Mouse (Mus musculus) forebrain, embryonic 13.5 days (tissue): Measurements from ENCODE around the gene Rybp. TPM values are rescaled to one million over a fixed set of nuclear protein-coding genes. Genes with fewer than 3 reads are reported as not detected.

Experiments
- ATAC-seq: fragments of 200-750 bp; cut with Nextera tagmentation; 2 replicates; pipeline ENCODE4 v1.8.0; 2017
- H3K27ac ChIP-seq: fragments of 300-500 bp; sonication (generic); 2 replicates; pipeline ENCODE4 v1.5.1; 2015; ENCODE audit warnings: inconsistent platforms, mild to moderate bottlenecking, moderate library complexity
- H3K27me3 ChIP-seq: fragments of 300-500 bp; sonication (generic); 2 replicates; pipeline ENCODE4 v1.6.1; 2015; ENCODE audit warnings: mild to moderate bottlenecking, inconsistent platforms
- H3K36me3 ChIP-seq: fragments of 300-500 bp; sonication (generic); 2 replicates; pipeline ENCODE4 v1.6.1; 2015; ENCODE audit warnings: mild to moderate bottlenecking, inconsistent platforms; ENCODE audit not compliant: poor library complexity, severe bottlenecking
- H3K4me1 ChIP-seq: fragments of 300-500 bp; sonication (generic); 2 replicates; pipeline ENCODE4 v1.6.1; 2015; ENCODE audit warnings: inconsistent platforms
- H3K4me2 ChIP-seq: fragments of 300-500 bp; sonication (generic); 2 replicates; pipeline ENCODE4 v1.6.1; 2015; ENCODE audit warnings: inconsistent platforms, mild to moderate bottlenecking, moderate library complexity
- H3K4me3 ChIP-seq: fragments of 300-500 bp; sonication (generic); 2 replicates; pipeline ENCODE4 v1.5.1; 2015; ENCODE audit warnings: mild to moderate bottlenecking, inconsistent platforms
- H3K9ac ChIP-seq: fragments of 300-500 bp; sonication (generic); 2 replicates; pipeline ENCODE4 v1.6.1; 2015; ENCODE audit warnings: mild to moderate bottlenecking, inconsistent platforms
- H3K9me3 ChIP-seq: fragments of 300-500 bp; sonication (generic); replicated peaks from 2 replicates; pipeline ENCODE4 v1.6.1; 2016; ENCODE audit warnings: inconsistent platforms
- WGBS: fragments of 180-500 bp; shearing (Covaris S2); methylation state at CpG from one replicate; pipeline ENCODE4 v1.1.7; 2015; 5-methylcytosine and 5-hydroxymethylcytosine counted together
- polyA plus RNA-seq: library from polyadenylated mRNA; unstranded; fragments of >200 nt; fragmentation: Nextera tagmentation; extraction: Ambion mirVana; gene quantifications from 2 replicates; pipeline ENCODE4 v1.2.1, GENCODE M21; 2015

Gene Rybp
- polyA plus RNA-seq, 1 experiment from 2014 or later, result 19.1 TPM

- ATAC-seq, result peak; percentile 90
- Histone ChIP-seq H3K4me3 (no peak overlapping the region), H3K27ac (peak overlapping the region; percentile 35; the same call in 1 of the 2 replicates), H3K9me3 (no peaks in the 10 kb centered on the region), H3K27me3 (no peaks in the 10 kb centered on the region), H3K4me1 (peaks cover 31% of the 10 kb centered on the region), H3K9ac (no peak overlapping the region), H3K36me3 (no peaks in the 10 kb centered on the region), H3K4me2 (no peak overlapping the region)
- 11% methylated on average over 3 of the region's 3 CpGs for WGBS
Measured at GRCm38 (mm10) chr6:100233522-100233921, 53.8 kb downstream of the Rybp start.

GRCm38 (mm10) chr6:100233061-100233460 is 54.2 kb downstream of the Rybp start:
- H3K9me3 ChIP-seq, result no peaks in the 10 kb centered on the region
- H3K9ac ChIP-seq, result no peak overlapping the region
- peak; percentile 44 for ATAC-seq
- no peak overlapping the region for H3K27ac ChIP-seq
- peaks cover 31% of the 10 kb centered on the region for H3K4me1 ChIP-seq
- H3K27me3 ChIP-seq, result no peaks in the 10 kb centered on the region
- WGBS, result 24% methylated on average over 4 of the region's 4 CpGs
- no peak overlapping the region for H3K4me2 ChIP-seq
- no peaks in the 10 kb centered on the region for H3K36me3 ChIP-seq
- no peak overlapping the region for H3K4me3 ChIP-seq

GRCm38 (mm10) chr6:100226204-100226603 is 61.1 kb downstream of the Rybp start:
- 82% methylated on average over 2 of the region's 2 CpGs for WGBS
- no peak overlapping the region for H3K9ac ChIP-seq
- no peak overlapping the region for H3K4me3 ChIP-seq
- no peaks in the 10 kb centered on the region for H3K9me3 ChIP-seq
- no peaks in the 10 kb centered on the region for H3K4me1 ChIP-seq
- ATAC-seq, result no peak
- no peak overlapping the region for H3K4me2 ChIP-seq
- H3K36me3 ChIP-seq, result no peaks in the 10 kb centered on the region
- H3K27ac ChIP-seq, result no peak overlapping the region
- no peaks in the 10 kb centered on the region for H3K27me3 ChIP-seq

- H3K9ac ChIP-seq, result no peak overlapping the region
- WGBS, result 95% methylated on average over 6 of the region's 6 CpGs
- H3K27me3 ChIP-seq, result no peaks in the 10 kb centered on the region; the same call in 1 of the 2 replicates
- no peak for ATAC-seq
- H3K9me3 ChIP-seq, result no peaks in the 10 kb centered on the region
- H3K4me1 ChIP-seq, result peaks cover 5% of the 10 kb centered on the region
- H3K27ac ChIP-seq, result no peak overlapping the region
- no peak overlapping the region for H3K4me2 ChIP-seq
- no peaks in the 10 kb centered on the region for H3K36me3 ChIP-seq
- H3K4me3 ChIP-seq, result no peak overlapping the region
Measured at GRCm38 (mm10) chr6:100223932-100224331, 63.4 kb downstream of the Rybp start.

- no peak overlapping the region for H3K4me3 ChIP-seq
- 86% methylated on average over 10 of the region's 10 CpGs for WGBS
- H3K9ac ChIP-seq, result no peak overlapping the region
- no peak for ATAC-seq
- no peaks in the 10 kb centered on the region for H3K9me3 ChIP-seq
- peaks cover 10% of the 10 kb centered on the region for H3K4me1 ChIP-seq
- H3K27ac ChIP-seq, result no peak overlapping the region
- no peaks in the 10 kb centered on the region; the same call in 1 of the 2 replicates for H3K27me3 ChIP-seq
- H3K36me3 ChIP-seq, result no peaks in the 10 kb centered on the region
- no peak overlapping the region for H3K4me2 ChIP-seq
Measured at GRCm38 (mm10) chr6:100223435-100223834, 63.9 kb downstream of the Rybp start.

GRCm38 (mm10) chr6:100222927-100223326 is 64.4 kb downstream of the Rybp start:
- WGBS, result 84% methylated on average over 5 of the region's 5 CpGs
- Histone ChIP-seq H3K9ac (no peak overlapping the region), H3K27ac (no peak overlapping the region), H3K4me1 (peaks cover 15% of the 10 kb centered on the region), H3K4me3 (no peak overlapping the region), H3K27me3 (no peaks in the 10 kb centered on the region; the same call in 1 of the 2 replicates), H3K36me3 (no peaks in the 10 kb centered on the region), H3K9me3 (no peaks in the 10 kb centered on the region), H3K4me2 (no peak overlapping the region)
- ATAC-seq, result no peak

GRCm38 (mm10) chr6:100221803-100222202 is 65.5 kb downstream of the Rybp start:
- Histone ChIP-seq H3K36me3 (no peaks in the 10 kb centered on the region), H3K4me3 (no peak overlapping the region), H3K4me1 (peaks cover 16% of the 10 kb centered on the region), H3K27me3 (no peaks in the 10 kb centered on the region; the same call in 1 of the 2 replicates), H3K4me2 (no peak overlapping the region), H3K9me3 (no peaks in the 10 kb centered on the region), H3K27ac (no peak overlapping the region), H3K9ac (no peak overlapping the region)
- 68% methylated on average over 4 of the region's 4 CpGs for WGBS
- ATAC-seq, result no peak

- peaks cover under 1% of the 10 kb centered on the region for H3K27me3 ChIP-seq
- no peaks in the 10 kb centered on the region for H3K9me3 ChIP-seq
- no peak overlapping the region for H3K27ac ChIP-seq
- no peak overlapping the region for H3K4me2 ChIP-seq
- peaks cover 16% of the 10 kb centered on the region for H3K4me1 ChIP-seq
- WGBS, result 83% methylated on average over 14 of the region's 14 CpGs
- no peak overlapping the region for H3K9ac ChIP-seq
- no peaks in the 10 kb centered on the region for H3K36me3 ChIP-seq
- no peak overlapping the region for H3K4me3 ChIP-seq
- ATAC-seq, result no peak
Measured at GRCm38 (mm10) chr6:100220917-100221560, 66.2 kb downstream of the Rybp start.

GRCm38 (mm10) chr6:100219971-100220370 is 67.3 kb downstream of the Rybp start:
- Histone ChIP-seq H3K36me3 (no peaks in the 10 kb centered on the region), H3K27ac (no peak overlapping the region), H3K4me1 (peaks cover 16% of the 10 kb centered on the region), H3K4me3 (no peak overlapping the region), H3K9ac (no peak overlapping the region), H3K9me3 (no peaks in the 10 kb centered on the region), H3K4me2 (no peak overlapping the region), H3K27me3 (peaks cover 5% of the 10 kb centered on the region)
- no peak for ATAC-seq
- 81% methylated on average over 3 of the region's 3 CpGs for WGBS

- H3K36me3 ChIP-seq, result no peaks in the 10 kb centered on the region
- peaks cover 12% of the 10 kb centered on the region for H3K27me3 ChIP-seq
- no peak overlapping the region; the same call in 1 of the 2 replicates for H3K27ac ChIP-seq
- no peak overlapping the region for H3K4me3 ChIP-seq
- peaks cover 16% of the 10 kb centered on the region for H3K4me1 ChIP-seq
- 29% methylated on average over 13 of the region's 13 CpGs for WGBS
- no peak overlapping the region for H3K4me2 ChIP-seq
- ATAC-seq, result peak; percentile 83
- H3K9ac ChIP-seq, result no peak overlapping the region
- H3K9me3 ChIP-seq, result no peaks in the 10 kb centered on the region
Measured at GRCm38 (mm10) chr6:100218541-100219341, 68.5 kb downstream of the Rybp start.

- Histone ChIP-seq H3K36me3 (no peaks in the 10 kb centered on the region), H3K4me2 (no peak overlapping the region), H3K4me3 (no peak overlapping the region), H3K9me3 (no peaks in the 10 kb centered on the region), H3K4me1 (peaks cover 27% of the 10 kb centered on the region), H3K27ac (no peak overlapping the region), H3K27me3 (peaks cover 16% of the 10 kb centered on the region), H3K9ac (no peak overlapping the region)
- WGBS, result 86% methylated on average over 8 of the region's 8 CpGs
- no peak for ATAC-seq
Measured at GRCm38 (mm10) chr6:100217507-100217906, 69.8 kb downstream of the Rybp start.

- ATAC-seq, result no peak
- H3K9me3 ChIP-seq, result no peaks in the 10 kb centered on the region
- H3K4me3 ChIP-seq, result no peak overlapping the region
- WGBS, result 83% methylated on average over 5 of the region's 5 CpGs
- no peak overlapping the region for H3K4me2 ChIP-seq
- no peaks in the 10 kb centered on the region for H3K36me3 ChIP-seq
- H3K27ac ChIP-seq, result no peak overlapping the region
- H3K9ac ChIP-seq, result no peak overlapping the region
- H3K27me3 ChIP-seq, result peaks cover 16% of the 10 kb centered on the region
- H3K4me1 ChIP-seq, result peaks cover 29% of the 10 kb centered on the region
Measured at GRCm38 (mm10) chr6:100216945-100217344, 70.3 kb downstream of the Rybp start.
